Mouse (Mus musculus): ENCODE data around the gene 1810062G17Rik. TPM values are rescaled to one million over a fixed set of nuclear protein-coding genes. Genes with fewer than 3 reads are reported as not detected.

The 1810062G17Rik gene
- polyA plus RNA-seq, 1 experiment, result 0.46 TPM

DNA sequence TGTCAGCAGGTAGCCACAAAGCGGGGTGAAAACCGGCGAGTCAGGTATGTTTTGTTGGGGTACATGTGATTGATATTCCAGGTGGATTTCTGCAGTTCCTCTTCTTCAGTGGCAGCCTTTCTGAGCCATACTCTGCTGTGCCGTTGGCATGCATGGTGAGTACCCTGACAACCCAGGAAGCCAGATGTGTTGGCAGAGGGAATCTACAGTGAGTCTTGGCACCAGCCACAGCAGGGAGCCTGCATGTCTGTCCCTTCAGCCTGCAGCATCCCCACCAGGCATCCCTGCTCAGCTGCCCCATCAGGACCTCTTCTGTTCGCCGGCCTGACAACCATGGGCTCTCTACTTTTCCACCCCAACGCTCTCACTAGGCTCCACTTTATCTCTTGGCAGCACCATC lies 25.8 kb downstream of the 1810062G17Rik start:
- no peak overlapping the region for H3K4me3 ChIP-seq
- H3K79me2 ChIP-seq (ENCODE audit: control insufficient read depth, insufficient read depth), result no peaks in the 10 kb centered on the region
- no peak overlapping the region for H3ac ChIP-seq (ENCODE audit: control insufficient read depth, insufficient read length)
- H3K27me3 ChIP-seq (ENCODE audit: control insufficient read depth, insufficient read depth, insufficient read length), result no peaks in the 10 kb centered on the region
- TF ChIP-seq POLR2A (IDR thresholded peaks at IDR 0.05; ENCODE audit: insufficient read length, low read depth) (no peak), MAX (IDR thresholded peaks at IDR 0.05; ENCODE audit: low read depth) (no peak), REST (IDR thresholded peaks at IDR 0.05; ENCODE audit: insufficient read depth, insufficient read length) (no peak), MYOD1 (IDR thresholded peaks at IDR 0.05; ENCODE audit: control insufficient read depth in 1 of 3, insufficient read length in 2 of 3, low read depth in 2 of 3) (no peak), TCF12 (IDR thresholded peaks at IDR 0.05; ENCODE audit: insufficient read depth, poor library complexity, severe bottlenecking) (no peak), E2F4 (IDR thresholded peaks at IDR 0.05; ENCODE audit: insufficient read depth) (no peak), MYOG (IDR thresholded peaks at IDR 0.05; ENCODE audit: control insufficient read depth in 1 of 3, insufficient read depth in 1 of 3, insufficient read length in 2 of 3, low read depth in 2 of 3) (no peak)
- no peak overlapping the region for H3K4me2 ChIP-seq (ENCODE audit: low read depth)
- H3K36me3 ChIP-seq (ENCODE audit: control insufficient read depth, insufficient read depth), result no peaks in the 10 kb centered on the region

GRCm38 (mm10) chr3:36505306-36505705 lies 29.6 kb downstream of the 1810062G17Rik start:
- Histone ChIP-seq H3K4me3 (no peak overlapping the region), H3K4me2 (ENCODE audit: low read depth) (no peak overlapping the region), H3K27me3 (ENCODE audit: control insufficient read depth, insufficient read depth, insufficient read length) (no peaks in the 10 kb centered on the region), H3K79me2 (ENCODE audit: control insufficient read depth, insufficient read depth) (no peaks in the 10 kb centered on the region), H3K36me3 (ENCODE audit: control insufficient read depth, insufficient read depth) (no peaks in the 10 kb centered on the region), H3ac (ENCODE audit: control insufficient read depth, insufficient read length) (no peak overlapping the region)
- TF ChIP-seq MYOG (IDR thresholded peaks at IDR 0.05; ENCODE audit: control insufficient read depth in 1 of 3, insufficient read depth in 1 of 3, insufficient read length in 2 of 3, low read depth in 2 of 3) (no peak), TCF3 (IDR thresholded peaks at IDR 0.05; ENCODE audit: insufficient read length, low read depth) (no peak), POLR2A (IDR thresholded peaks at IDR 0.05; ENCODE audit: insufficient read length, low read depth) (no peak), USF1 (IDR thresholded peaks at IDR 0.05; ENCODE audit: low read depth) (no peak), REST (IDR thresholded peaks at IDR 0.05; ENCODE audit: insufficient read depth, insufficient read length) (no peak), MAX (IDR thresholded peaks at IDR 0.05; ENCODE audit: low read depth) (no peak), CEBPB (IDR thresholded peaks at IDR 0.05; ENCODE audit: insufficient read depth, poor library complexity, severe bottlenecking) (no peak), SRF (IDR thresholded peaks at IDR 0.05; ENCODE audit: control insufficient read depth, insufficient read length, low read depth) (no peak), MYOD1 (IDR thresholded peaks at IDR 0.05; ENCODE audit: control insufficient read depth in 1 of 3, insufficient read length in 2 of 3, low read depth in 2 of 3) (no peak)

GRCm38 (mm10) chr3:36505809-36506735 lies 30.3 kb downstream of the 1810062G17Rik start:
- Histone ChIP-seq H3K27me3 (ENCODE audit: control insufficient read depth, insufficient read depth, insufficient read length) (no peaks in the 10 kb centered on the region), H3ac (ENCODE audit: control insufficient read depth, insufficient read length) (no peak overlapping the region), H3K4me3 (no peak overlapping the region), H3K36me3 (ENCODE audit: control insufficient read depth, insufficient read depth) (no peaks in the 10 kb centered on the region), H3K4me2 (ENCODE audit: low read depth) (peak overlapping the region; percentile 15), H3K79me2 (ENCODE audit: control insufficient read depth, insufficient read depth) (no peaks in the 10 kb centered on the region)
- TF ChIP-seq SRF (IDR thresholded peaks at IDR 0.05; ENCODE audit: control insufficient read depth, insufficient read length, low read depth) (no peak), USF1 (IDR thresholded peaks at IDR 0.05; ENCODE audit: low read depth) (no peak), E2F4 (IDR thresholded peaks at IDR 0.05; ENCODE audit: insufficient read depth) (no peak), TCF3 (IDR thresholded peaks at IDR 0.05; ENCODE audit: insufficient read length, low read depth) (no peak), CEBPB (IDR thresholded peaks at IDR 0.05; ENCODE audit: insufficient read depth, poor library complexity, severe bottlenecking) (no peak)

GRCm38 (mm10) chr3:36511491-36511890 lies 35.8 kb downstream of the 1810062G17Rik start:
- TF ChIP-seq SRF (IDR thresholded peaks at IDR 0.05; ENCODE audit: control insufficient read depth, insufficient read length, low read depth), result no peak
- no peak for TF ChIP-seq E2F4 (IDR thresholded peaks at IDR 0.05; ENCODE audit: insufficient read depth)
- TF ChIP-seq POLR2AphosphoS2 (IDR thresholded peaks at IDR 0.05; ENCODE audit: insufficient read length, low read depth), result no peak
- TF ChIP-seq MYOD1 (IDR thresholded peaks at IDR 0.05; ENCODE audit: control insufficient read depth in 1 of 3, insufficient read length in 2 of 3, low read depth in 2 of 3), result peak in 1 of 3 experiments; percentile 32
- TF ChIP-seq CEBPB (IDR thresholded peaks at IDR 0.05; ENCODE audit: insufficient read depth, poor library complexity, severe bottlenecking), result no peak
- TF ChIP-seq USF1 (IDR thresholded peaks at IDR 0.05; ENCODE audit: low read depth), result no peak
- TF ChIP-seq POLR2A (IDR thresholded peaks at IDR 0.05; ENCODE audit: insufficient read length, low read depth), result no peak
- H3ac ChIP-seq (ENCODE audit: control insufficient read depth, insufficient read length), result no peak overlapping the region
- no peaks in the 10 kb centered on the region for H3K79me2 ChIP-seq (ENCODE audit: control insufficient read depth, insufficient read depth)
- H3K36me3 ChIP-seq (ENCODE audit: control insufficient read depth, insufficient read depth), result no peaks in the 10 kb centered on the region
- no peak overlapping the region for H3K4me2 ChIP-seq (ENCODE audit: low read depth)
- H3K27me3 ChIP-seq (ENCODE audit: control insufficient read depth, insufficient read depth, insufficient read length), result peaks cover 6% of the 10 kb centered on the region
- no peak overlapping the region for H3K4me3 ChIP-seq

DNA sequence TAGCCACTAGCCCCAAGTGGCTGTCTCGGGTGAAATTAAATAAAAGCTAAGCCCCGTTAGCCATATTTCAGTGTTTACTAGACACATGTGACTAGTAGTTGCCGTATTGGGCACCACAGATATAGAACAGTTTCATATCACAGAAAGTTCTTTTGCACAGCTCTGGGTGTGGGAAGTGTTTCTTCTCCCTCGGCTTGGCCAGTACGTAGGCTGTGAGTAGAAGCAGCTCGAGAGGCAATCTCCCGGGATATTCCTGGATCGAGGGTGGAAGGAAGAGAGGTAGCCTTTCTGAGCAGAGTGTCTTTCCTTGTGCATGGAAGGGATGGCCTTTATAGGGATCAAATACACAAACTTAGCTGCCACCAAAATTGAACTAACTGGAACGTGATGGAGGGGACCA lies 40.5 kb downstream of the 1810062G17Rik start:
- Histone ChIP-seq H3ac (ENCODE audit: control insufficient read depth, insufficient read length) (no peak overlapping the region), H3K79me2 (ENCODE audit: control insufficient read depth, insufficient read depth) (no peaks in the 10 kb centered on the region), H3K4me3 (no peak overlapping the region), H3K36me3 (ENCODE audit: control insufficient read depth, insufficient read depth) (no peaks in the 10 kb centered on the region), H3K4me2 (ENCODE audit: low read depth) (no peak overlapping the region), H3K27me3 (ENCODE audit: control insufficient read depth, insufficient read depth, insufficient read length) (peaks cover 15% of the 10 kb centered on the region)
- TF ChIP-seq REST (IDR thresholded peaks at IDR 0.05; ENCODE audit: insufficient read depth, insufficient read length), result no peak
- TF ChIP-seq MYOG (IDR thresholded peaks at IDR 0.05; ENCODE audit: control insufficient read depth in 1 of 3, insufficient read depth in 1 of 3, insufficient read length in 2 of 3, low read depth in 2 of 3), result no peak

Measured in myocyte (in vitro differentiated cells).